Mouse (Mus musculus) G1E (cell line): ENCODE results near the gene Tubd1. TPM values are rescaled to one million over a fixed set of nuclear protein-coding genes. Genes with fewer than 3 reads are reported as not detected.

Experiments used
- ATAC-seq: 2 replicates; pipeline ENCODE4 v1.8.0; 2016; ENCODE audit warnings: mild to moderate bottlenecking; ENCODE audit not compliant: insufficient number of reproducible peaks, poor library complexity, low FRiP score, severe bottlenecking; ENCODE audit errors: extremely low read depth
- DNase-seq: peaks from one replicate; pipeline ENCODE4 v3.0.0; 2012; ENCODE audit warnings: low spot score
- H3K27me3 ChIP-seq: 2 replicates; pipeline ENCODE4 v1.6.1; 2012; ENCODE audit warnings: mild to moderate bottlenecking, low read length, inconsistent platforms; ENCODE audit not compliant: insufficient read depth
- H3K36me3 ChIP-seq: replicated peaks from 2 replicates; pipeline ENCODE3; 2012; ENCODE audit warnings: mild to moderate bottlenecking, inconsistent platforms
- H3K4me1 ChIP-seq: 2 replicates; pipeline ENCODE4 v1.6.1; 2012; ENCODE audit warnings: low read depth, low read length, inconsistent platforms, mixed read lengths; ENCODE audit not compliant: insufficient read depth
- H3K4me3 ChIP-seq: 2 replicates; pipeline ENCODE4 v1.5.1; 2012; ENCODE audit warnings: low read depth, mild to moderate bottlenecking, inconsistent platforms, low read length, moderate library complexity, mixed read lengths
- H3K9me3 ChIP-seq: replicated peaks from 2 replicates; pipeline ENCODE4 v1.6.1; 2012; ENCODE audit warnings: inconsistent platforms
- CTCF ChIP-seq: IDR thresholded peaks from 2 replicates; pipeline ENCODE4 v1.5.1; 2012; ENCODE audit warnings: low read depth, low read length, inconsistent platforms, mixed read lengths
- GATA1 ChIP-seq: IDR thresholded peaks from 2 replicates; pipeline ENCODE4 v1.6.1; 2012; ENCODE audit warnings: borderline replicate concordance, low read length, inconsistent platforms, mixed read lengths
- GATA2 ChIP-seq: IDR thresholded peaks from 2 replicates; pipeline ENCODE4 v1.6.1; 2012; ENCODE audit warnings: low read depth, low read length, inconsistent platforms, borderline replicate concordance
- POLR2AphosphoS5 ChIP-seq: IDR thresholded peaks from 2 replicates; pipeline ENCODE4 v1.6.1; 2012; ENCODE audit warnings: low read depth, low read length, inconsistent platforms; ENCODE audit not compliant: insufficient replicate concordance
- TAL1 ChIP-seq: conservative IDR thresholded peaks from 2 replicates; pipeline ENCODE4 v1.6.1; 2012; ENCODE audit warnings: low read depth, low read length, inconsistent platforms, mixed read lengths
- polyA plus RNA-seq: library from polyadenylated mRNA; stranded (reverse); fragments of >175 nt; gene quantifications from 2 replicates; pipeline ENCODE4 v1.2.3, GENCODE M21; 2012
- total RNA-seq, 2 experiments: library from RNA; stranded (forward) in 1 of 2; stranded (reverse) in 1 of 2; fragments of 200-1000 nt in 1 of 2; fragments of >200 nt in 1 of 2; fragmentation: Nextera tagmentation in 1 of 2; gene quantifications; 2 replicates each; pipeline ENCODE4 v1.2.3; 2014 to 2017

Tubd1 gene
- total and polyA plus RNA-seq, 3 experiments: 0.29 to 11.7 (median 10.6) TPM

GRCm38 (mm10) chr11:86572623-86573022, 27.8 kb downstream of the Tubd1 start:
- Histone ChIP-seq H3K4me3 (no peak overlapping the region), H3K36me3 (peaks cover 5% of the 10 kb centered on the region), H3K27me3 (no peaks in the 10 kb centered on the region), H3K4me1 (peaks cover 18% of the 10 kb centered on the region), H3K9me3 (no peaks in the 10 kb centered on the region)
- ATAC-seq (no peak), DNase-seq (no peak)
- no peak for TF ChIP-seq GATA1
- TF ChIP-seq POLR2AphosphoS5: no peak
- no peak for TF ChIP-seq CTCF
- no peak for TF ChIP-seq TAL1
- TF ChIP-seq GATA2: no peak

GRCm38 (mm10) chr11:86573646-86574231, 28.9 kb downstream of the Tubd1 start:
- H3K9me3 ChIP-seq: no peaks in the 10 kb centered on the region
- TF ChIP-seq CTCF (no peak), GATA2 (no peak), POLR2AphosphoS5 (no peak), TAL1 (no peak), GATA1 (no peak)
- ATAC-seq (no peak), DNase-seq (no peak)
- H3K27me3 ChIP-seq: no peaks in the 10 kb centered on the region
- H3K36me3 ChIP-seq: peaks cover under 1% of the 10 kb centered on the region
- H3K4me1 ChIP-seq: peaks cover 20% of the 10 kb centered on the region
- H3K4me3 ChIP-seq: no peak overlapping the region

GRCm38 (mm10) chr11:86574408-86574807, 29.6 kb downstream of the Tubd1 start:
- no peak for TF ChIP-seq GATA1
- H3K27me3 ChIP-seq: no peaks in the 10 kb centered on the region
- H3K9me3 ChIP-seq: no peaks in the 10 kb centered on the region
- no peak overlapping the region for H3K4me3 ChIP-seq
- no peak for DNase-seq
- peaks cover 5% of the 10 kb centered on the region for H3K36me3 ChIP-seq
- H3K4me1 ChIP-seq: peaks cover 26% of the 10 kb centered on the region
- no peak for ATAC-seq

GRCm38 (mm10) chr11:86575632-86576378, 31.0 kb downstream of the Tubd1 start:
- Histone ChIP-seq H3K36me3 (peaks cover 8% of the 10 kb centered on the region), H3K4me3 (no peak overlapping the region), H3K9me3 (no peaks in the 10 kb centered on the region), H3K27me3 (no peaks in the 10 kb centered on the region), H3K4me1 (peaks cover 32% of the 10 kb centered on the region)
- DNase-seq (no peak), ATAC-seq (no peak)
- no peak for TF ChIP-seq TAL1
- TF ChIP-seq CTCF: no peak
- TF ChIP-seq GATA2: no peak
- TF ChIP-seq POLR2AphosphoS5: no peak
- no peak for TF ChIP-seq GATA1

- Histone ChIP-seq H3K4me3 (no peak overlapping the region), H3K9me3 (no peaks in the 10 kb centered on the region), H3K36me3 (peaks cover 17% of the 10 kb centered on the region), H3K27me3 (no peaks in the 10 kb centered on the region), H3K4me1 (peaks cover 39% of the 10 kb centered on the region)
- ATAC-seq (no peak), DNase-seq (no peak)
- no peak for TF ChIP-seq TAL1
- no peak for TF ChIP-seq GATA1
- TF ChIP-seq GATA2: no peak
- TF ChIP-seq CTCF: no peak
- TF ChIP-seq POLR2AphosphoS5: no peak
Observed at GRCm38 (mm10) chr11:86577231-86577630, 32.4 kb downstream of the Tubd1 start.

GRCm38 (mm10) chr11:86578106-86578808, 33.5 kb downstream of the Tubd1 start:
- H3K9me3 ChIP-seq: no peaks in the 10 kb centered on the region
- no peak for ATAC-seq
- H3K36me3 ChIP-seq: peaks cover 26% of the 10 kb centered on the region
- H3K27me3 ChIP-seq: no peaks in the 10 kb centered on the region
- H3K4me3 ChIP-seq: no peak overlapping the region
- TF ChIP-seq POLR2AphosphoS5 (no peak), GATA2 (no peak), CTCF (no peak), TAL1 (no peak), GATA1 (no peak)
- H3K4me1 ChIP-seq: peaks cover 46% of the 10 kb centered on the region
- no peak for DNase-seq
